Mouse (Mus musculus): ENCODE measurements around the gene Eid3. TPM values are rescaled to one million over a fixed set of nuclear protein-coding genes. Genes with fewer than 3 reads are reported as not detected.

Gene Eid3
- total and polyA plus RNA-seq, 2 experiments from 2014 or later: 0.11 TPM; not detected in 1

- no peaks in the 10 kb centered on the region for H3K36me3 ChIP-seq (replicated peaks; ENCODE audit: control insufficient read depth, insufficient read depth, low read length)
- no peaks in the 10 kb centered on the region for H3K9me3 ChIP-seq (replicated peaks; ENCODE audit: control insufficient read depth, low read length)
- H3K9ac ChIP-seq (replicated peaks; ENCODE audit: low read depth, low read length): no peak overlapping the region
- DNase-seq (ENCODE audit: low spot score) (no peak), ATAC-seq (ENCODE audit: insufficient read depth, low read depth) (no peak)
- WGBS: 33% methylated on average over 10 of the region's 10 CpGs
- no peak overlapping the region for H3K4me3 ChIP-seq (ENCODE audit: low read depth, low read length)
- no peaks in the 10 kb centered on the region for H3K27me3 ChIP-seq (ENCODE audit: control insufficient read depth, insufficient read depth, low read length)
- no peak overlapping the region for H3K27ac ChIP-seq (ENCODE audit: low read depth)
- TF ChIP-seq EP300 (IDR thresholded peaks at IDR 0.05; ENCODE audit: low read depth): no peak
- no peak for TF ChIP-seq CTCF (IDR thresholded peaks at IDR 0.05; ENCODE audit: low read depth)
- H3K4me2 ChIP-seq (ENCODE audit: low read depth, low read length): no peak overlapping the region
- no peaks in the 10 kb centered on the region for H3K4me1 ChIP-seq (ENCODE audit: control insufficient read depth, insufficient read depth)
These were observed 41.9 kb upstream of the Eid3 start for GRCm38 (mm10) chr10:82824541-82824940.

GRCm38 (mm10) chr10:82826516-82826915 lies 39.9 kb upstream of the Eid3 start:
- Histone ChIP-seq H3K36me3 (replicated peaks; ENCODE audit: control insufficient read depth, insufficient read depth, low read length) (no peaks in the 10 kb centered on the region), H3K9me3 (replicated peaks; ENCODE audit: control insufficient read depth, low read length) (no peaks in the 10 kb centered on the region), H3K9ac (replicated peaks; ENCODE audit: low read depth, low read length) (no peak overlapping the region), H3K4me2 (ENCODE audit: low read depth, low read length) (no peak overlapping the region), H3K4me3 (ENCODE audit: low read depth, low read length) (no peak overlapping the region), H3K27ac (ENCODE audit: low read depth) (no peak overlapping the region), H3K4me1 (ENCODE audit: control insufficient read depth, insufficient read depth) (no peaks in the 10 kb centered on the region), H3K27me3 (ENCODE audit: control insufficient read depth, insufficient read depth, low read length) (no peaks in the 10 kb centered on the region)
- ATAC-seq (ENCODE audit: insufficient read depth, low read depth) (no peak), DNase-seq (ENCODE audit: low spot score) (no peak)
- WGBS: 59% methylated on average over 6 of the region's 6 CpGs
- no peak for TF ChIP-seq CTCF (IDR thresholded peaks at IDR 0.05; ENCODE audit: low read depth)
- TF ChIP-seq EP300 (IDR thresholded peaks at IDR 0.05; ENCODE audit: low read depth): no peak

- Histone ChIP-seq H3K4me2 (ENCODE audit: low read depth, low read length) (no peak within 1 kb of the TSS), H3K9me3 (replicated peaks; ENCODE audit: control insufficient read depth, low read length) (no peaks in the 10 kb centered on the region), H3K27me3 (ENCODE audit: control insufficient read depth, insufficient read depth, low read length) (no peaks in the 10 kb centered on the region), H3K9ac (replicated peaks; ENCODE audit: low read depth, low read length) (no peak within 1 kb of the TSS), H3K27ac (ENCODE audit: low read depth) (no peak within 1 kb of the TSS), H3K36me3 (replicated peaks; ENCODE audit: control insufficient read depth, insufficient read depth, low read length) (no peaks in the 10 kb centered on the region), H3K4me3 (ENCODE audit: low read depth, low read length) (no peak within 1 kb of the TSS), H3K4me1 (ENCODE audit: control insufficient read depth, insufficient read depth) (no peaks in the 10 kb centered on the region)
- WGBS: 67% methylated on average over 9 of the region's 9 CpGs
- no peak for DNase-seq (ENCODE audit: low spot score)
- no peak for ATAC-seq (ENCODE audit: insufficient read depth, low read depth)
- TF ChIP-seq CTCF (IDR thresholded peaks at IDR 0.05; ENCODE audit: low read depth) (no peak), EP300 (IDR thresholded peaks at IDR 0.05; ENCODE audit: low read depth) (no peak)
These were observed 32.5 kb upstream of the Eid3 start, which contains the start of gene Txnrd1 for GRCm38 (mm10) chr10:82833926-82834325. Gene Txnrd1, plus strand, starts transcription at chr10:82833951.

- TF ChIP-seq EP300 (IDR thresholded peaks at IDR 0.05; ENCODE audit: low read depth) (no peak), CTCF (IDR thresholded peaks at IDR 0.05; ENCODE audit: low read depth) (no peak)
- Histone ChIP-seq H3K4me3 (ENCODE audit: low read depth, low read length) (no peak overlapping the region), H3K4me2 (ENCODE audit: low read depth, low read length) (no peak overlapping the region), H3K27ac (ENCODE audit: low read depth) (no peak overlapping the region), H3K4me1 (ENCODE audit: control insufficient read depth, insufficient read depth) (no peaks in the 10 kb centered on the region), H3K27me3 (ENCODE audit: control insufficient read depth, insufficient read depth, low read length) (no peaks in the 10 kb centered on the region), H3K9ac (replicated peaks; ENCODE audit: low read depth, low read length) (no peak overlapping the region), H3K9me3 (replicated peaks; ENCODE audit: control insufficient read depth, low read length) (no peaks in the 10 kb centered on the region), H3K36me3 (replicated peaks; ENCODE audit: control insufficient read depth, insufficient read depth, low read length) (no peaks in the 10 kb centered on the region)
- ATAC-seq (ENCODE audit: insufficient read depth, low read depth) (no peak), DNase-seq (ENCODE audit: low spot score) (no peak)
- WGBS: 83% methylated on average over 3 of the region's 3 CpGs
These were observed 30.5 kb upstream of the Eid3 start for GRCm38 (mm10) chr10:82835898-82836297.

- no peak overlapping the region for H3K4me3 ChIP-seq (ENCODE audit: low read depth, low read length)
- H3K27me3 ChIP-seq (ENCODE audit: control insufficient read depth, insufficient read depth, low read length): no peaks in the 10 kb centered on the region
- H3K27ac ChIP-seq (ENCODE audit: low read depth): no peak overlapping the region
- no peak for TF ChIP-seq CTCF (IDR thresholded peaks at IDR 0.05; ENCODE audit: low read depth)
- no peak for TF ChIP-seq EP300 (IDR thresholded peaks at IDR 0.05; ENCODE audit: low read depth)
- no peak for ATAC-seq (ENCODE audit: insufficient read depth, low read depth)
- no peaks in the 10 kb centered on the region for H3K36me3 ChIP-seq (replicated peaks; ENCODE audit: control insufficient read depth, insufficient read depth, low read length)
- WGBS: 84% methylated on average over 7 of the region's 7 CpGs
- H3K9me3 ChIP-seq (replicated peaks; ENCODE audit: control insufficient read depth, low read length): no peaks in the 10 kb centered on the region
- no peak overlapping the region for H3K9ac ChIP-seq (replicated peaks; ENCODE audit: low read depth, low read length)
- DNase-seq (ENCODE audit: low spot score): no peak
- no peak overlapping the region for H3K4me2 ChIP-seq (ENCODE audit: low read depth, low read length)
- H3K4me1 ChIP-seq (ENCODE audit: control insufficient read depth, insufficient read depth): no peaks in the 10 kb centered on the region
These were observed 28.0 kb upstream of the Eid3 start for GRCm38 (mm10) chr10:82838390-82838789.

- WGBS: 64% methylated on average over 6 of the region's 6 CpGs
- Histone ChIP-seq H3K9me3 (replicated peaks; ENCODE audit: control insufficient read depth, low read length) (no peaks in the 10 kb centered on the region), H3K4me2 (ENCODE audit: low read depth, low read length) (no peak overlapping the region), H3K4me1 (ENCODE audit: control insufficient read depth, insufficient read depth) (no peaks in the 10 kb centered on the region), H3K27me3 (ENCODE audit: control insufficient read depth, insufficient read depth, low read length) (no peaks in the 10 kb centered on the region), H3K36me3 (replicated peaks; ENCODE audit: control insufficient read depth, insufficient read depth, low read length) (no peaks in the 10 kb centered on the region), H3K9ac (replicated peaks; ENCODE audit: low read depth, low read length) (no peak overlapping the region), H3K27ac (ENCODE audit: low read depth) (no peak overlapping the region), H3K4me3 (ENCODE audit: low read depth, low read length) (no peak overlapping the region)
- DNase-seq (ENCODE audit: low spot score) (no peak), ATAC-seq (ENCODE audit: insufficient read depth, low read depth) (no peak)
- TF ChIP-seq EP300 (IDR thresholded peaks at IDR 0.05; ENCODE audit: low read depth) (no peak), CTCF (IDR thresholded peaks at IDR 0.05; ENCODE audit: low read depth) (no peak)
These were observed 22.3 kb upstream of the Eid3 start for GRCm38 (mm10) chr10:82844090-82844489.

Measured in heart, postnatal 0 days (tissue).